Mouse (Mus musculus) bone marrow macrophage, adult 2 months (primary cell): ENCODE data around the gene Slc34a3. TPM values are rescaled to one million over a fixed set of nuclear protein-coding genes. Genes with fewer than 3 reads are reported as not detected.

Experiments used
- H3K27ac ChIP-seq: 2 replicates; pipeline ENCODE4 v1.5.1; 2012; ENCODE audit warnings: low read depth, low read length; ENCODE audit not compliant: insufficient read depth
- H3K4me1 ChIP-seq: 2 replicates; pipeline ENCODE4 v1.6.1; 2012; ENCODE audit warnings: low read length; ENCODE audit not compliant: control insufficient read depth, insufficient read depth
- H3K4me3 ChIP-seq: 2 replicates; pipeline ENCODE4 v1.5.1; 2012; ENCODE audit warnings: mild to moderate bottlenecking, low read length, moderate library complexity; ENCODE audit not compliant: insufficient read depth
- CTCF ChIP-seq: IDR thresholded peaks from 2 replicates; pipeline ENCODE4 v1.5.1; 2012; ENCODE audit warnings: low read depth, mild to moderate bottlenecking, low read length, moderate library complexity
- POLR2A ChIP-seq: IDR thresholded peaks from 2 replicates; pipeline ENCODE4 v1.6.1; 2012; ENCODE audit warnings: mild to moderate bottlenecking, low read depth, low read length, borderline replicate concordance
- polyA plus RNA-seq: library from polyadenylated mRNA; stranded (reverse); fragments of >200 nt; gene quantifications from 2 replicates; pipeline ENCODE4 v1.2.4, GENCODE M21; 2012; ENCODE audit not compliant: missing spikeins, insufficient read depth, insufficient read length

Gene Slc34a3
- polyA plus RNA-seq, 1 experiment = not detected

- Histone ChIP-seq H3K4me1 (no peaks in the 10 kb centered on the region), H3K27ac (no peak overlapping the region), H3K4me3 (no peak overlapping the region)
- TF ChIP-seq POLR2A (no peak), CTCF (no peak)
These were observed 50.8 kb downstream of the Slc34a3 start for GRCm38 (mm10) chr2:25183336-25183735.

GRCm38 (mm10) chr2:25182664-25183063 lies 51.5 kb downstream of the Slc34a3 start:
- H3K4me3 ChIP-seq = no peak overlapping the region
- no peaks in the 10 kb centered on the region for H3K4me1 ChIP-seq
- H3K27ac ChIP-seq = no peak overlapping the region
- TF ChIP-seq POLR2A (no peak), CTCF (no peak)

GRCm38 (mm10) chr2:25181891-25182397 lies 52.2 kb downstream of the Slc34a3 start:
- TF ChIP-seq CTCF = no peak
- Histone ChIP-seq H3K4me1 (no peaks in the 10 kb centered on the region), H3K4me3 (peak overlapping the region; percentile 57; the same call in 1 of the 2 replicates), H3K27ac (no peak overlapping the region)

DNA sequence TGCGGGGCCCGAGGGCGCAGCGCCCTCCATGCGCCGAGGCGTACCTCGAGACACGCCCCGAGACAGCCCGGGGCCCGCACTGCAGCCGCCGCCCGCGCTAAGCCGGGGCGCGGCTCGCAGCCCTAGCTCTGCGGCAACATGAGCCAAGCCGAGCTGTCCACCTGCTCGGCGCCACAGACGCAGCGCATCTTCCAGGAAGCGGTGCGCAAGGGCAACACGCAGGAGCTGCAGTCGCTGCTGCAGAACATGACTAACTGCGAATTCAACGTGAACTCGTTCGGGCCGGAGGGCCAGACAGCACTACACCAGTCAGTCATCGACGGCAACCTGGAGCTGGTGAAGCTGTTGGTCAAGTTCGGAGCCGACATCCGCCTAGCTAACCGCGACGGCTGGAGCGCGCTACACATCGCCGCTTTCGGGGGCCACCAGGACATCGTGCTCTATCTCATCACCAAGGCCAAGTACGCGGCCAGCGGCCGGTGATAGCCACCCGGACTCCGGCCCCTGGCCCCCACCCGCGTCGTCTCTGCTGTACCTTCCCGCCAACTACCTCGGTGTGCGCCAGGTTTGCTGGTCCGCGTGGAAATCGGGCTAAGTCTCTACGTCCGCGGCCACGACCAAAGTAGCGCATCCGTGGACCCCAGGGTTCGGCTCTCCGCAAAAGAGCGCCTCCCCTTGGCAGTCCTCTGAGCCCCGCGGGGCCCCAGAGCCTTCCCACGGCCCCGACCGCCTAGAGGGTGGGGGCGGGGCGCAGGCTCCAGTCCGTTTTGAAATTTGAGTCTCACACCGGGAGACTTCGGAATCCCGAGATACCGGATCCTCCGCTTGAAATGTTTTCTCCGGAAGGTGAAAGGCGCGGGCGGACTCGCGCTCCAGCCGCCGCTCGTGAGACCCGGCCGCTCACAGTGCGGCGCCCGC lies 52.9 kb downstream of the Slc34a3 start:
- no peaks in the 10 kb centered on the region for H3K4me1 ChIP-seq
- H3K27ac ChIP-seq = no peak overlapping the region
- peak overlapping the region; percentile 57 for H3K4me3 ChIP-seq
- TF ChIP-seq CTCF (no peak), POLR2A (no peak)

DNA sequence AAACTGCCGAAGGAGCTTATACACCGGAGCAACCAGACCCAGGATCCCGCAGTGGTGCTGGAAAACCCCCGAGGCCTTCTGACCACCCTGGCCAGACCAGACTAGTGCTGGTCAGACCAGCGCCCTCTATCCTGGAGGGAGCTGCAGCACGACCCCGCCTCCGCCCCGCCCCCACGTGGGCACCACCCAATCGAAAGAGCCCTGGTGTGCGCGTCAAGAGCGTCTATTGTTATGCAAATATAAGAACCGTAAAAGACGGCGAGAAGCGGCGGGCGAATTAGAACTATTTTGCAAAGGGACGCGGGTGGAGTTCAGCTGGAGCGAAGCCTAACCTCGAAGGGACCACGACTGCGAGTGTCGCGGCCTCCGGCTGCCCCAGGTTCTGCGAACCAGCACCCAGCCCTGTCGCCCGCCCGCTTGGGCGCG lies 53.7 kb downstream of the Slc34a3 start, which contains the start of gene Nrarp:
Gene Nrarp, plus strand, starts transcription at position 281 of the 426 bp plus-strand sequence.
- no peak within 1 kb of the TSS for H3K27ac ChIP-seq
- peak within 1 kb of the TSS; percentile 57 for H3K4me3 ChIP-seq
- H3K4me1 ChIP-seq = no peaks in the 10 kb centered on the region
- no peak for TF ChIP-seq CTCF
- no peak for TF ChIP-seq POLR2A

DNA sequence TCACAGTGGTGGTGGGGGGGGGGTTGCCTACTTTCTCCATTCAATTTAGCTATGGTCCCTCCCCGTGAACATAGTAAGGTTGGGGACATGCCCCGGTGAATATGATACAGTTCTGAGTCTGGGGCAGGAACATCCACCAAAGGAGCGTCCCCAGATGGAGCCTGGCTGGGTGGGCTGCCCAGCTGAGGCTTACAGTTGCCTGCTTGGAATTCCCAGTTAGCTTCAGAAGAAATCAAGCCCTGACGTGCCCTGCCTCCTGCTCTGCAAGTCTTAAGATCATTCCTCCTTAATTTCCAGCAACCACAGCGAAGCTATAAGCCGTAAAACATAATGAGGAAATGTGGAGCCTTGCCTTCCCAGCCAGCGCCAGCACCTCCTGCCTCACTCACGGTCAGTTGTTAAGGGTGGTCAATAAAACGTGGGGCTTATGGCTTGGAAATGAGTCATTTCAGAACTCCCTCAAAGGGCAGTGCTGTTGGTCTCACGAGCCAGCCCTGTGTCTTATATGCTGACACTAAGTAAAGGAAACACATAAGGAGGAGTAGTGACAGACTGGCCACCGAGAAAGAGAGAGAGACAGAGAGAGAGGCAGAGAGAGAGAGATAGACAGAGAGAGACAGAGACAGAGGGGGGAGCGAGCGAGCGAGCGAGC lies 54.5 kb downstream of the Slc34a3 start:
- Histone ChIP-seq H3K4me1 (no peaks in the 10 kb centered on the region), H3K27ac (no peak overlapping the region), H3K4me3 (no peak overlapping the region)
- TF ChIP-seq POLR2A (no peak), CTCF (no peak)

Other genes with a start within 250 kb of the Slc34a3 start
- gene Nsmf, start 180.0 kb downstream of the Slc34a3 start, polyA plus RNA-seq = 14.4 and 18.0 TPM in 2 replicates
- not detected in 2 replicates for gene Entpd8, start 154.1 kb downstream of the Slc34a3 start, polyA plus RNA-seq
- gene Noxa1, start 139.2 kb downstream of the Slc34a3 start, polyA plus RNA-seq = not detected in 2 replicates
- not detected in 2 replicates for gene Nrarp, start 53.6 kb downstream of the Slc34a3 start, polyA plus RNA-seq
- gene Tor4a, start 37.5 kb downstream of the Slc34a3 start, polyA plus RNA-seq = 72.2 and 73.2 TPM in 2 replicates
- 33.3 and 35.7 TPM in 2 replicates for gene Nelfb, start 22.9 kb downstream of the Slc34a3 start, polyA plus RNA-seq
- gene Stpg3, start 19.7 kb downstream of the Slc34a3 start, polyA plus RNA-seq = not detected in 2 replicates
- gene Fam166a, start 15.6 kb downstream of the Slc34a3 start, polyA plus RNA-seq = not detected in 2 replicates
- gene Tubb4b, start 9.7 kb downstream of the Slc34a3 start, polyA plus RNA-seq = 124 and 135 TPM in 2 replicates
- gene Rnf224, start 2.4 kb upstream of the Slc34a3 start, polyA plus RNA-seq = not detected in 2 replicates
- 0.66 TPM in 1 of 2 replicates, not detected in the other for gene Rnf208, start 7.9 kb upstream of the Slc34a3 start, polyA plus RNA-seq
- gene Cysrt1, start 8.1 kb upstream of the Slc34a3 start, polyA plus RNA-seq = not detected in 2 replicates
- 1.3 and 6.1 TPM in 2 replicates for gene AL732309.1, start 12.5 kb upstream of the Slc34a3 start, polyA plus RNA-seq
- gene Tmem203, start 21.1 kb upstream of the Slc34a3 start, polyA plus RNA-seq = 18.1 and 20.4 TPM in 2 replicates
- gene Tprn, start 28.3 kb upstream of the Slc34a3 start, polyA plus RNA-seq = 8.8 and 10.2 TPM in 2 replicates
- 55.1 and 59.7 TPM in 2 replicates for gene Ssna1, start 38.1 kb upstream of the Slc34a3 start, polyA plus RNA-seq
- gene Anapc2, start 38.1 kb upstream of the Slc34a3 start, polyA plus RNA-seq = 84.0 and 89.6 TPM in 2 replicates
- not detected in 2 replicates for gene Tmem210, start 53.8 kb upstream of the Slc34a3 start, polyA plus RNA-seq
- not detected in 2 replicates for gene Lrrc26, start 55.6 kb upstream of the Slc34a3 start, polyA plus RNA-seq
- 0.79 TPM in 1 of 2 replicates, not detected in the other for gene Grin1, start 84.8 kb upstream of the Slc34a3 start, polyA plus RNA-seq
- gene Man1b1, start 98.0 kb upstream of the Slc34a3 start, polyA plus RNA-seq = 36.1 and 43.5 TPM in 2 replicates
- gene Dpp7, start 122.0 kb upstream of the Slc34a3 start, polyA plus RNA-seq = 93.4 and 99.0 TPM in 2 replicates
- gene Uap1l1, start 131.3 kb upstream of the Slc34a3 start, polyA plus RNA-seq = 175 and 203 TPM in 2 replicates
- 7.2 and 8.0 TPM in 2 replicates for gene Sapcd2, start 138.0 kb upstream of the Slc34a3 start, polyA plus RNA-seq
- not detected in 2 replicates for gene Entpd2, start 161.5 kb upstream of the Slc34a3 start, polyA plus RNA-seq
- gene Npdc1, start 165.0 kb upstream of the Slc34a3 start, polyA plus RNA-seq = 5.0 and 6.6 TPM in 2 replicates
- 9.5 and 9.6 TPM in 2 replicates for gene Fut7, start 188.9 kb upstream of the Slc34a3 start, polyA plus RNA-seq
- gene Abca2, start 194.3 kb upstream of the Slc34a3 start, polyA plus RNA-seq = 14.9 and 16.4 TPM in 2 replicates
- not detected in 2 replicates for gene Clic3, start 222.5 kb upstream of the Slc34a3 start, polyA plus RNA-seq
- 22.4 and 26.2 TPM in 2 replicates for gene Paxx, start 226.7 kb upstream of the Slc34a3 start, polyA plus RNA-seq
- gene Ptgds, start 235.7 kb upstream of the Slc34a3 start, polyA plus RNA-seq = not detected in 2 replicates